Mouse (Mus musculus): ENCODE data around the gene Sh2d6. TPM values are rescaled to one million over a fixed set of nuclear protein-coding genes. Genes with fewer than 3 reads are reported as not detected.
"Not testable (repeated sequence)": the region's sequence is repeated elsewhere in the genome, so short reads cannot be mapped to it uniquely, and the experiment has no call there.

Sh2d6 gene
- polyA plus RNA-seq, 1 experiment from 2014 or later = 0.26 TPM

- Histone ChIP-seq H3K4me3 (ENCODE audit: inconsistent target) (no peak overlapping the region), H3K36me3 (ENCODE audit: inconsistent target) (no peaks in the 10 kb centered on the region), H3K27ac (no peak overlapping the region)
Observed at GRCm38 (mm10) chr6:72503309-72503708, 18.2 kb downstream of the Sh2d6 start.

GRCm38 (mm10) chr6:72498950-72499349 is 22.6 kb downstream of the Sh2d6 start:
- H3K36me3 ChIP-seq (ENCODE audit: inconsistent target) = no peaks in the 10 kb centered on the region
- H3K27ac ChIP-seq = no peak overlapping the region
- WGBS (ENCODE audit: missing documents) = 93% methylated on average over 5 of the region's 5 CpGs
- H3K79me2 ChIP-seq (ENCODE audit: inconsistent target) = no peaks in the 10 kb centered on the region
- no peak overlapping the region for H3K4me3 ChIP-seq (ENCODE audit: inconsistent target)

More at GRCm38 (mm10) chr6:72503309-72503708, 18.2 kb downstream of the Sh2d6 start:
- H3K79me2 ChIP-seq (ENCODE audit: inconsistent target) = no peaks in the 10 kb centered on the region

DNA sequence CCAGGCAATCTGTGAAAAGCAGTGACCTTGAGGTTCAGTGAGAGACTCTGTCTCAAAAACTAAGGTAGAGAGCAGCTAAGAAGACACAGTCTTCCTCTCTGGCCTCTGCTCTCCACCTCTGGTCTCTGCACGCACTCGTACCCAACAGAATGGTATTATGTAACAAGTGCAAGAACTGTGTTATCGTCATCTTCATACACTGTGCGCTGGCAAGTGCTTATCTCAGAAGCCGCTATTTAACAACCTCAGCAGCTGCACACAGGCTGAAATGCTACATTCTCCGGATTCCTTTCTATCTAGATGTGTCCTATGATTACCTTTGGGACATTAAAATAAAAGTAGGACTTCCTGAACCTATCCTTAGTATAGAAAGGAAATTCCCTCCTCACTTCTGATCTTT is 28.6 kb downstream of the Sh2d6 start:
- Histone ChIP-seq H3K79me2 (ENCODE audit: inconsistent target) (no peaks in the 10 kb centered on the region), H3K36me3 (ENCODE audit: inconsistent target) (no peaks in the 10 kb centered on the region), H3K27ac (no peak overlapping the region), H3K4me3 (ENCODE audit: inconsistent target) (no peak overlapping the region)
- 82% methylated on average over 6 of the region's 6 CpGs for WGBS (ENCODE audit: missing documents)

- Histone ChIP-seq H3K27ac (no peak overlapping the region), H3K36me3 (ENCODE audit: inconsistent target) (no peaks in the 10 kb centered on the region), H3K4me3 (ENCODE audit: inconsistent target) (no peak overlapping the region), H3K79me2 (ENCODE audit: inconsistent target) (no peaks in the 10 kb centered on the region)
- 83% methylated on average over 3 of the region's 3 CpGs for WGBS (ENCODE audit: missing documents)
Observed at GRCm38 (mm10) chr6:72491151-72491550, 30.4 kb downstream of the Sh2d6 start.

DNA sequence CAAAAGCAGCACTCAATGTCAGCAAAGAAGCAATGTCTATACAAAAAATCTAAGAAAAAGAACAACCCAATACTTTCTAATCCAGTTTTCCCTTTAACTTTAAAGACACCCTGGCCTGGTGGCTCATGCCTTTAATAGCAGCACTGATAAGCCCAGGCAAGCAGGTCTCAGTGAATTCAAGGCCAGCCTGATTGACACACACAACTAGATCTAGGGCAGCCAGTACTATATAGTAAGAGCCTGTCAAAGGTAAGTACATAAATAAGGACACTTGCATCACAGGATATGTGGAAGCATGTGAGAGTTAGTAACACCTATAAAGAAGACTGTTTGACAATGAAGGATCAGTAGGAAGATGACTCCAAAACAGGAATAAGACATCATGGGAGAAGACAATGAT is 32.0 kb downstream of the Sh2d6 start:
- Histone ChIP-seq H3K27ac (no peak overlapping the region), H3K4me3 (ENCODE audit: inconsistent target) (no peak overlapping the region), H3K79me2 (ENCODE audit: inconsistent target) (no peaks in the 10 kb centered on the region), H3K36me3 (ENCODE audit: inconsistent target) (no peaks in the 10 kb centered on the region)

- WGBS (ENCODE audit: missing documents) = 100% methylated on average over 3 of the region's 3 CpGs
- Histone ChIP-seq H3K79me2 (ENCODE audit: inconsistent target) (no peaks in the 10 kb centered on the region), H3K36me3 (ENCODE audit: inconsistent target) (no peaks in the 10 kb centered on the region), H3K27ac (no peak overlapping the region), H3K4me3 (ENCODE audit: inconsistent target) (no peak overlapping the region)
Observed at GRCm38 (mm10) chr6:72488850-72489249, 32.7 kb downstream of the Sh2d6 start.

DNA sequence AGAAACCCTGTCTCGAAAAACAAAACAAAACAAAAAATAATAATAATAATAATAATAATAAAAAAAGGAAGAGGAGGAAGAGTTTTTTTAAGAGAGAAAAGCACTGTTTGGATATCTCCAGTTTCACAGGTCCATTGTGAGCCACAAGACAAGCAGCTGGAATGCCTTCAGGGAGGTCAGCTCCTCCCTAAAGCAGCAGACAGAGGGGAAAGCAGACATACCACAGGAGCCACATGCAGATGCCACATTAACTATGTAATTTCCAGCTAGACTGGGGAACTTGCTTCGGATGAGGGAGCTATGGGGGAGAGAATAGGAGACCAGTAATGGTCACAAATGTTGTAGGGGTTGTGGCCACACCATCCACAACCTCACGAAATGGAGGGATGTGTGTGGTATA is 34.2 kb downstream of the Sh2d6 start:
- Histone ChIP-seq H3K36me3 (ENCODE audit: inconsistent target) (no peaks in the 10 kb centered on the region), H3K4me3 (ENCODE audit: inconsistent target) (no peak overlapping the region), H3K79me2 (ENCODE audit: inconsistent target) (no peaks in the 10 kb centered on the region), H3K27ac (no peak overlapping the region)
- 70% methylated on average over 3 of the region's 3 CpGs for WGBS (ENCODE audit: missing documents)

DNA sequence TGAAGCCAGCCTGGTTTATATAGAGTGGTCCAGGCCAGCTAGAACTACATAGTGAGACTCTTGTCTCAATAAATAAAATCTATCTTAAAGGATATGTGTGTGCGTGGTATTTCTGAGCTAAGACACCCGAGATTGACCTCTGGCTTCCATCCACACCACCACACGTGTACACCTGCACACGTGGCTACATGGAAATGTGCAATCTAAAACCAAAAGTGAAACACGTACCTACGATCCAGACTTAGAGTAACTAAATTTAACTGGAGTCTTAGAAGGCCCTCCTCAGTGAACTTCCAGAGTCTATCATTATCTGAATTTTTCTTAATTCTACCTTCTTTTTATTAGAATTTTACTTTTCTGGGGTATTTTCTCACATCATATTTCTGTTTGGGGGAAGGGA is 35.2 kb downstream of the Sh2d6 start:
- no peak overlapping the region for H3K4me3 ChIP-seq (ENCODE audit: inconsistent target)
- WGBS (ENCODE audit: missing documents) = 60% methylated on average over 6 of the region's 6 CpGs
- no peaks in the 10 kb centered on the region for H3K79me2 ChIP-seq (ENCODE audit: inconsistent target)
- no peaks in the 10 kb centered on the region for H3K36me3 ChIP-seq (ENCODE audit: inconsistent target)
- H3K27ac ChIP-seq = no peak overlapping the region

GRCm38 (mm10) chr6:72484887-72485286 is 36.6 kb downstream of the Sh2d6 start:
- no peaks in the 10 kb centered on the region for H3K36me3 ChIP-seq (ENCODE audit: inconsistent target)
- H3K4me3 ChIP-seq (ENCODE audit: inconsistent target) = no peak overlapping the region
- no peak overlapping the region for H3K27ac ChIP-seq
- no peaks in the 10 kb centered on the region for H3K79me2 ChIP-seq (ENCODE audit: inconsistent target)
- WGBS (ENCODE audit: missing documents) = 83% methylated on average over 4 of the region's 4 CpGs

DNA sequence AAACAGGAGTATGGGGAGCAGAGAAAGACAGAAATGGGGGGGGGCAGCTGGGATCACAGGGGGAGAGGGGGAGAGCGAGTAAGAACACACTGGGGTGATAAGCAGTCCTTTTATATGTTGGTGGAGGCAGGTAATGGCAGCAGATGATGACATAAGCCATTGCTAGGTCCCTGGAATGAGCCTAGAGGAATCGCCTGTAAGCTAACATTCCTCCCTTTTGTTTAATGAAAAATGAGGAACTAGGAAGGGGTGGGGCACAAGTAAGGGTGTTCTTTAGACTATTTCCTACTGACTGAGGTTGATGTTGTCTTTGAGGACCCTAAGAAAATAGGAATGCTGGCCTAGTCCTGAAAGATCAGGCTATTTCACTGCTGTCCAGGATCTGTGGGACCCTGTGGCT is 39.4 kb downstream of the Sh2d6 start:
- WGBS (ENCODE audit: missing documents) = 85% methylated on average over 1 of the region's 2 CpGs
- H3K36me3 ChIP-seq (ENCODE audit: inconsistent target) = no peaks in the 10 kb centered on the region

DNA sequence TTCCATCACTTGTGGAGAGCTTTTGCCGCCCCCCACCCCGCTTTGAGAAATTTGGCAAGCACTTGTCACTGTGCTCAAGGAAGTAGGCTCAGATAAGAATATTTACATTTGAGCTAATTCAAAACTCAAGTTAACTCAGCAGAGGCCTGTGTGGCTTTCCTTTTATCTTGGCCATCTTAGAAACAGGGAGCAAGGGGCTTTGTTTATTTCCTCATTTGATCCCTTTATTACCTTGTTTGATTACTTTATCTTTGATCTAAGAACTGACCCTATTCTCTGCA is 41.1 kb downstream of the Sh2d6 start:
- WGBS (ENCODE audit: missing documents) = 96% methylated on average over 2 of the region's 2 CpGs
- Histone ChIP-seq H3K4me3 (ENCODE audit: inconsistent target) (no peak overlapping the region), H3K27ac (no peak overlapping the region), H3K36me3 (ENCODE audit: inconsistent target) (no peaks in the 10 kb centered on the region), H3K79me2 (ENCODE audit: inconsistent target) (no peaks in the 10 kb centered on the region)

More for the DNA sequence above, 39.4 kb downstream of the Sh2d6 start:
- no peaks in the 10 kb centered on the region for H3K79me2 ChIP-seq (ENCODE audit: inconsistent target)
- H3K27ac ChIP-seq = no peak overlapping the region
- H3K4me3 ChIP-seq (ENCODE audit: inconsistent target) = no peak overlapping the region

GRCm38 (mm10) chr6:72479645-72480421 is 41.7 kb downstream of the Sh2d6 start:
- H3K36me3 ChIP-seq (ENCODE audit: inconsistent target) = no peaks in the 10 kb centered on the region
- H3K27ac ChIP-seq = no peak overlapping the region
- H3K79me2 ChIP-seq (ENCODE audit: inconsistent target) = no peaks in the 10 kb centered on the region
- 86% methylated on average over 12 of the region's 12 CpGs for WGBS (ENCODE audit: missing documents)
- no peak overlapping the region for H3K4me3 ChIP-seq (ENCODE audit: inconsistent target)

- H3K4me3 ChIP-seq (ENCODE audit: inconsistent target); H3K79me2 ChIP-seq (ENCODE audit: inconsistent target); H3K27ac ChIP-seq; H3K36me3 ChIP-seq (ENCODE audit: inconsistent target): not testable (repeated sequence)
- WGBS (ENCODE audit: missing documents) = 100% methylated on average over 1 of the region's 3 CpGs
Observed at GRCm38 (mm10) chr6:72478691-72479090, 42.8 kb downstream of the Sh2d6 start.

DNA sequence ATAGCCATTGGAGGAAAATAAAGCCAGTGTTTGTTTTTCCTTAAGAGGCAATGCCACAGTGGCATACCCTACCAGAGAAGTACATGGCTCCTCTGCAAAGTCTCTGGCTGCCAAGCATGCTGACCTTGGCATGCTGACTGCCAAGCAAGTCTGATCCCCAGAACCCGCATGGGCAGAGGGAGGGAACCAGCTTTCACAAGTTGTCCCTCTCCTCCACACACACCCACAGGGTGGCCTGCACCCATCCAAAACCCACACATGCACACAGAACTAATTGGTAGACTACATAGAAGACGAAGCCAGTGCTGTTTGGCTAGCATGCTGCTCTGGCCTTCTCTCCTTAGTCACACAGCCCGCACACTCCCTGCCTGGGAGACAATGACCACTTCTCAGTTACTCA is 43.9 kb downstream of the Sh2d6 start:
- 97% methylated on average over 3 of the region's 3 CpGs for WGBS (ENCODE audit: missing documents)
- Histone ChIP-seq H3K4me3 (ENCODE audit: inconsistent target) (no peak overlapping the region), H3K36me3 (ENCODE audit: inconsistent target) (no peaks in the 10 kb centered on the region), H3K27ac (no peak overlapping the region), H3K79me2 (ENCODE audit: inconsistent target) (no peaks in the 10 kb centered on the region)

DNA sequence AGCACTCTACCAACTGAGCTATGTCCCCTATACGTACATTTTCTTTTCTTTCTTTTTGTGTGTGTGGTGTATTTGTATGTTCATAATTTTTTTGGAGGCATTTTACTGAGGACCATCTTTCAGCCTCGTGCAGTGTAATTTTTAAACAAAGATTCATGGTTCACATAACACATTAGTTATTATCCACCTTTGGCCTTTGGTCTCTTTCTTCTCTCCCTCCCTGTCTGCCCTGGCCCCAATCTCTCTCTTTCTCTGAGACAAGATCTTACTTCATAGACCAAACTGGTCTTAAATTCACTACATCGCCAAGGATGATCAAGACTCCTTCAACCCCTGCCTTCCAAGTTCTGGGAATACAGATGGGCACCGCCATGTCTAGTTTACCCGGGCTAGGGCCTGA is 44.7 kb downstream of the Sh2d6 start:
- H3K79me2 ChIP-seq (ENCODE audit: inconsistent target) = no peaks in the 10 kb centered on the region

More for the DNA sequence above, 44.7 kb downstream of the Sh2d6 start:
- Histone ChIP-seq H3K36me3 (ENCODE audit: inconsistent target) (no peaks in the 10 kb centered on the region), H3K27ac (no peak overlapping the region), H3K4me3 (ENCODE audit: inconsistent target) (no peak overlapping the region)
- 93% methylated on average over 5 of the region's 5 CpGs for WGBS (ENCODE audit: missing documents)

All from macrophage (primary cell).